Mouse (Mus musculus): ENCODE results near the gene Slc22a3.

Gene Slc22a3

DNA sequence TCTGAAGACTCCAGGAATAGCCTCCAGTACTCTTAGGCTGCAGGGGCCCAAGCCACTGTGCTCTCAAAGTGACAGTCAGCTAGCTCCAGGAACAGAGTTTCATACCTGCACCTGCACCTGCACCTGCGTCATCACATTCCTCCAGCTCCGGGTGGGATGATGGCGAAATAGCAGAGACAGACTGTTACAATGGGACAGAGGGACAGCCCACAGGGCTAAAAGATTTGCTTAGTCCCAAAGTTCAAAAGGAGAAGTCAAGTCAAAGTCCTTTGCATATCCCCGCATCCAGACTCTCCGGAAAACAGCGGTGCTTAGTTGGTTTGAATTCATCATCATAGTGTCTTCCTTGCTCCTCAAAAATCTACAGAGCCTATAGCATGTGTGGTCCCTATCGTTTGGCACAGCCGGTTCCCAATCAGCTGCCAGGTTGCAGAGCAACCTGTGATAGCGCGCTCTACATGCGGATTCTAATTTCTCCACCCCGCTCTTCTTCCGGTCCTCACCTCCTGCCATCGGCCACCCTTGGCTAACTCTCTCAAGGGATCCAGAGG is at the start of gene Slc22a3:
Gene Slc22a3, minus strand, starts transcription at position 51 of the 551 bp plus-strand sequence.
- no peak for DNase-seq

- peak; percentile 57 to 81 for DNase-seq
These were observed 27.0 kb upstream of the Slc22a3 start for GRCm38 (mm10) chr17:12534353-12535145.

DNA sequence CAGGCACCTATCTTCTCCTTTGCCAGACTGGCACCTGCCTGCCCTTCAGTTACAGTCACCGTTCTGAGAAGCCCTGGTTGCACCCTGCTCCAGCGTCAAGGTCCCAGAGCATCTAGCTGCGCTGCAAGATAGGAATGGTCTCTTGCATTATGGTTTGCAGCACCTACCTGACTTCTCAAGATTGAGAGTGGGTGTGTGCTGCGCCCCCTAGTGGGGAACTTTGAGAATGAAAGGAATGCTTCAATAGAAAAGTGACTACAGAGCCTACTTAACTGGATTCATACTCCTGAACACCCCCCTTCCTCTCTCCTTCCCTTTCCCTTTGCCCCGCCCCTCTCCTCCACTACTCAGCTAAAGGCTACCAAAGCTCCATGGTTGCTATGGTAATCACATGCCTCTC is 24.6 kb upstream of the Slc22a3 start:
- peak; percentile 38 to 65 for DNase-seq

DNA sequence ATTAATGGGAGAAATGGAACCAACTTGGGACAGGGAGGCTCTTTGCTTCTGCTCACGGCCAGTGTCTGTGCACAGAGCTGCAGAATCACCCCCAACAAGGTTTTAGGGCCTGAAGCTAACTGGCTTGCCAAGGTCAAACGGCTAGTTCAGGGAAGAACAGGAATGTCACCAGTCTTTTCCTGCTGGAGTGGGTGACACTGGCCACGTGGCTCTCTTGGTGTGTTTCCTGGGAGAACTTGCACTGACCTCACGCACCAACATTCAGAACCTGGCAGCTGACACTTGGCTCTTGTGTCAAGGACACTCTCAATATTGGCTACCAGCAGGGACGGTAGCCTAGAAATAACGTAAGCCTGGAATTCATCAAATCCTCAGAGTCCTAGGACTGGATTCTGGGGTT is 22.6 kb upstream of the Slc22a3 start:
- no peak for DNase-seq

- no peak for DNase-seq
These were observed 22.0 kb upstream of the Slc22a3 start for GRCm38 (mm10) chr17:12529384-12529985.

- no peak for DNase-seq
These were observed 11.6 kb upstream of the Slc22a3 start for GRCm38 (mm10) chr17:12519089-12519488.

DNA sequence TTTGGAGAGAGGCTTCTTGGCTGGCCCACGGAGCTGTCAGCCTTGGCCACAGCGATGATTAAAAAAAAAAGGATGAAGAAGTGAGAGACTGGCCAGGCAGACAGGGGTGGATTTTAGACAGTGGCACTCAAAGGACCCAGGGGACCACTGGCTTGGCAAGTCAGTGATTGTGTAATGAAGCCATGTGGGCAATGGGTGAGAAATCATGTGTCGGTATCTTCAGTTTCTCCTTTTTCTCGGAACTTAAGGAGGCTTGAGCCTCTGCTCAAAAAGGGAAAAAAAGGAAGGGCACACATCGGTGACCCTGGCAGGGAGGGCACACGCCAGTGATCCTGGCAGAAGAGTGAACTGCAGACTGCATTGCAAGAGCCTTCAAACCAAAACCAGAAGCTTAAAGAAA is 10.7 kb upstream of the Slc22a3 start:
- DNase-seq = no peak

GRCm38 (mm10) chr17:12513997-12514396 is 6.5 kb upstream of the Slc22a3 start:
- no peak for DNase-seq

- no peak for DNase-seq
These were observed 5.8 kb upstream of the Slc22a3 start for GRCm38 (mm10) chr17:12513107-12513923.

DNA sequence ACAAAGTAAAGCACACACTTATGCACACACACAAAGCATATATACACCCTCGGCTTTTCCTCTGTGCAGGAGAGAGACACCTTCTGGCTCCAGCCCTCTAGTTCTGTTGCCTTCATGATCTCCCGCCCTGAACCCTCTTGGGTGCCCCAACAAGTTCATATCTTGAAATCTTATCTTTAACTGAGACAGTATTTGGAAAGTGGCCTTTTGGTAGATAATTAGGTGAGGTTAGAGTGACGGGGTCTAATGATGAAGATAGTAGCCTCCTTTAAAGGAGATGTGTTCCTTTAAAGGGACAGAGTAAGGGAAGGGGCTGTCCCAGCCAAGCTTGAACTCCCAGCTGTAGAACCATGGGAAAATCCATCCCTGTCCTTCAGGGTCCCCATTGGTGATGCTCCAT is 3.7 kb upstream of the Slc22a3 start:
- no peak for DNase-seq

DNA sequence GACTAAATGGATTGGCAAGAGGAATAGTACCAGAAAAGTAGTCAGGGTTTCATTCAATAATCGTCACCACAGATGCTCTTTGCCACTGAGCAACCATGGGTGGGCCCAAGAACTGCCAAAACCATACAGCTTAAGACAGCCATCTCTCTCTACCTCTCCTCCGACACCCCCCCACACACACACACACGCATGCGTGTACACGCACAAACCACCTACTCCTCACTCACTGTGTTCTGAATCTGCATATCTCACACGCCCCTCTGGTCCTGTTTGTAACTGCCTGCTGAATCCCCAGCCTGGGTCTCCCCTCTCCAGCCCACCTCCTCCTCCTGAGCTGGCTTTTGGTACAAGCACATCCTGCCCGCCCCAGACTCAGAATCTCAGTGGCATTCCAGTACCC is 872 bp upstream of the Slc22a3 start:
- DNase-seq = no peak

GRCm38 (mm10) chr17:12506903-12507563 is 471 bp downstream of the Slc22a3 start:
- peak in 1 of 2 experiments; percentile 4 for DNase-seq

GRCm38 (mm10) chr17:12505708-12506107 is 1.8 kb downstream of the Slc22a3 start:
- DNase-seq = no peak

- no peak for DNase-seq
These were observed 8.1 kb downstream of the Slc22a3 start for GRCm38 (mm10) chr17:12499426-12499825.

GRCm38 (mm10) chr17:12495558-12495957 is 11.9 kb downstream of the Slc22a3 start:
- no peak for DNase-seq

- no peak for DNase-seq
These were observed 15.9 kb downstream of the Slc22a3 start for GRCm38 (mm10) chr17:12491591-12491990.

DNA sequence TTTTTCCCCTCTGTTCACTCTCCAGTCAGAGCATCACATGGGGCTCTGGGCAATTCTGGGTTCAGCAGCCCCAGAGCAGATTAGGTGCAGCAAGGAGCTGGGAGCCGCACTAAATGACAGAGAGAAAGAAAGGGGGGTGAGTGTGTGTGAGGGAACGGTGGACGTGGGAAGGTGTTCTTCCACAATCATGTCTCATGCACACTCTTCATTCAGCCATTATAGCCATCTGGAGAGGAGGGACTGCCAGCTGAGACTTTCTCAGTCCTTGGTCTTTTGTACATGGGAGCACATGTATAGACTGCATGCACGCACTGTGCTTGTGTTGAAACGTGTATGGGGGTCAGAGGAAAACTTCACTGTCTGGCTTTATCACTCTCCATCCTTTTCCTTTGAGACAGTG is 17.6 kb downstream of the Slc22a3 start:
- no peak for DNase-seq

DNA sequence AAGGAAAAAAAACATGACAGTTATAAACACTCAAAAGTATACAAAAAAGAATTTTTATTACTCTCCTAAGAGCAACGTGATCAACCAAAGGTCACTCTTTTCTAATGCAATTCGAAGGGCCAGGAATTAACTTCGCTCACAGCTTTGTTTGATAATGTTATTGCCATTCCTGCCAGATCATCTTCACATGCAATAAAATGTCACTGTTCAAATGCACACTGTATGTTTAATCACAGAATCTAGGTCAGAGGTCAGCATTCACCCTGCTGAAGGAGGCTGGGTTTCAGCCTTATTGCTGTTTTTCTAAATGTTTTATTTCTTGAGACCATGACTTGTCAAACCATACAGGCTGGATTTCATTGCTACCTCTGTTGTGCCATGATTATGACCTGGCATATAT is 21.8 kb downstream of the Slc22a3 start:
- DNase-seq = no peak

DNA sequence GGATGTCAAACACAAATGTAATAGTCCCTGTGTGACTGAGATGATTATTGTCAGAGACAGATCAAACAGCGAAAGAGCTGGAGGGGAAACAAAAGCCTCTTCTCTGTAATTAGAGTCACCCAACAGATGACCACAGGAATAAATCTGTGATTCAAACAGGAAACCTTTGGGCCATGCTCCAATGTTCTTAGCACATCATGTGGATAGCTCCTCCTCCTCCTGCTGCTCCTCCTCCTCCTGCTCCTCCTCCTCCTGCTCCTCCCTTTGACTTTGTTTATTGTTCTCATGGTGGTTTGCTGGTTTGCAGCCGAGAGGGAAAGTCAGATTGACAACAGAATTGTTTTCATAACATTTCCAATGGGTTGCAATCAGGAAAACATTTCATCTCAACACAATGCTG is 28.1 kb downstream of the Slc22a3 start:
- DNase-seq = no peak

DNA sequence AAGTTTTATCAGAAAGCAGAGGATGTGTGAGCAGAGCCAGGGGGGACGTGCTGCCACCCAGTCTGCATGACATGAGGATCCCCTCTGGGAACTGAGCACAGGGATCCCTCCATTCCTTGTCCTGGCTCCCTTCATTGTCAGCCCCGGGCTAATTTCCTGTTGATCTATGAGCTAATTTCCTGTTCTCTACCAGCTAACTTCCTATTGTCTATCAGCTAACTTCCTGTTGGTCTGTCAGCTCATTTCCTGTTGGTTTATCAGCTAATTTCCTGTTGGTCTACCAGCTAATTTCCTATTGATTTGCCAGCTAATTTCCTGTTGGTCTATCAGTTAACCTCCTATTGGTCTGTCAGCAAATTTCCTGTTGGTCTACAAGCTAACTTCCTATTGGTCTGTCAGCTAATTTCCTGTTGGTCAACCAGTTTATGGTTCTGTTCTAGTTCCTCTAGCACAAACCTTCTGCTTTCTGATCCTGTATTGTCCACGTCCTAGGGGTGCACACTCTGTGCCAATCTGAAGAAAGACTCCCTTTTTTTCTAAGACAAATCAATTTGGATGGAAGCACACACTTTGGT is 32.9 kb downstream of the Slc22a3 start:
- DNase-seq = no peak

DNA sequence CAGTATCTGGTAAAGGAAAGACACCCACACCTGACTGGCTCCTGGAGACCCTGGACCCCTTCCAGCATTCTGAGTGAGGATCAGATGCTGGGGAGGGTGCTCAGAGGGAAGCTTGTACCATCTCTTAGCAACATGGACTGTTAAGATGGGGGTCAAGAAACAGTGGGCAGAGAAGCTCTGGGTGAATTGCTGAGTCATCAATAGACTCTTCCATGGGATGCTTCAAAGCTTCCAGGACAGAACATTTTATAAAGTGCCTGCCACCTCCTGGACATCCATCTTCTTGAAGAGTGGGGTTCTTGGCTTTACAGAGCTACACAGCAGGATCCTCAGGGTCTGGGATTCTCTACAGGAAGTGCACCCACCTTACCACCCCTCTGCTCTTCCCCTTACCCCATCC is 35.0 kb downstream of the Slc22a3 start:
- no peak for DNase-seq

DNA sequence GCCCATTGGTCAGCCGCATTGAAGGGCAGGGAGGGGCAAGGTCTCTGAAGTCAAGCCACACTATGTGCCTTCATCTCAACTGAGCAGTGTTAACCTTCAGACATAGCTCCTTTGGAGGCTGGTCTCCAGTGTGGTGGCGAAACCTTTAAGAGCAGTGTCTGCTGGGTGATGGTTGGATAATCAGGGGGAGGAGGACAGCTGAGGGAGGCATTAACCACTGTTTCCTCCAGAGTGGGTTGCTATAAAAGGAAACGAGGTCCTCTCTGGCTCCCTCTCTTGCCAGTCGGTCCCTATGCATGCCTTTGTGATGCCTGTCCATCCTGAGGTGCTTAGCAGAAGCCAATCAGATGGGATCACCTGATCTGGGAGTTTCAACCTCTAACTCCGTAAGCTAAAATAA is 38.8 kb downstream of the Slc22a3 start:
- DNase-seq = no peak

Measured in cerebellum, postnatal 25 days (tissue).